Comparison of ENCODE assay signal across 20 mouse cellular contexts in genomic region chr9:107303900-107304299, GRCm38 (mm10). TPM values are rescaled to one million over a fixed set of nuclear protein-coding genes. Genes with fewer than 3 reads are reported as not detected.
A peak's percentile ranks its signal among the peaks of the same experiment; 100 is the strongest.
DNase-seq lines count a peak whose midpoint lies in the region; ATAC-seq lines count a peak whose summit lies in the region.
"Had no signal": no experiment of that assay in that cellular context is flagged by ENCODE, and none has a peak within 500 bp of the region (broad histone marks: within the 10 kb centered on the region; RNA-seq: fewer than 3 reads in every experiment).

No protein-coding gene starts in this region.

- WGBS in liver, embryonic 12.5 days (ENCODE audit: insufficient replicate concordance) = 73% methylated on average over 5 of the region's 5 CpGs
- WGBS in liver, embryonic 11.5 days = 85% methylated on average over 5 of the region's 5 CpGs
- 63% methylated on average over 5 of the region's 5 CpGs for WGBS in liver, embryonic 16.5 days (ENCODE audit: insufficient replicate concordance)

- peak overlapping the region; percentile 61 for H3K27ac ChIP-seq in liver, embryonic 12.5 days
- no peak overlapping the region for H3K27ac ChIP-seq in liver, embryonic 11.5 days (ENCODE audit: low read depth, low read length)
- H3K27ac ChIP-seq in liver, embryonic 16.5 days (ENCODE audit: low read length) = no peak overlapping the region
- H3K27ac ChIP-seq: embryonic facial prominence, embryonic 12.5 days; embryonic facial prominence, embryonic 15.5 days; heart, embryonic 15.5 days; hindbrain, embryonic 14.5 days; hindbrain, postnatal 0 days had no signal

- H3K4me3 ChIP-seq in liver, embryonic 12.5 days = no peak overlapping the region
- H3K4me3 ChIP-seq in liver, embryonic 11.5 days (ENCODE audit: low read depth, low read length) = no peak overlapping the region
- H3K4me3 ChIP-seq in liver, embryonic 16.5 days (ENCODE audit: low read depth, low read length) = no peak overlapping the region
- H3K4me3 ChIP-seq: embryonic facial prominence, embryonic 12.5 days; embryonic facial prominence, embryonic 15.5 days; heart, embryonic 12.5 days; heart, embryonic 15.5 days had no signal

- peak overlapping the region; percentile 45 for H3K4me2 ChIP-seq in liver, embryonic 12.5 days
- H3K4me2 ChIP-seq in liver, embryonic 11.5 days = no peak overlapping the region
- peak overlapping the region; percentile 14; the same call in 1 of the 2 replicates for H3K4me2 ChIP-seq in liver, embryonic 16.5 days (ENCODE audit: low read depth, low read length)
- H3K4me2 ChIP-seq: embryonic facial prominence, embryonic 12.5 days; embryonic facial prominence, embryonic 15.5 days; heart, embryonic 12.5 days; heart, embryonic 15.5 days; hindbrain, embryonic 14.5 days had no signal

- H3K27me3 ChIP-seq in liver, embryonic 12.5 days (replicated peaks) = 0 out of 2 replicates have a peak, but pooled peaks cover 4% of the 10 kb centered on the region
- H3K27me3 ChIP-seq in liver, embryonic 11.5 days (replicated peaks; ENCODE audit: control insufficient read depth, insufficient read depth, low read length) = no peaks in the 10 kb centered on the region
- no peaks in the 10 kb centered on the region for H3K27me3 ChIP-seq in liver, embryonic 16.5 days (ENCODE audit: control insufficient read depth, insufficient read depth, low read depth, low read length)
- H3K27me3 ChIP-seq: embryonic facial prominence, embryonic 12.5 days; embryonic facial prominence, embryonic 15.5 days; heart, embryonic 12.5 days; heart, embryonic 15.5 days had no signal

- no peak for DNase-seq in liver, embryonic 11.5 days (ENCODE audit: low spot score)
- peak; percentile 48 for DNase-seq in induced T-regulatory cell, adult 2 months (ENCODE audit: low read depth)
- no peak for DNase-seq in right cerebral cortex, postnatal 4 days
- DNase-seq: adrenal gland, postnatal 10 days; adrenal gland, postnatal 36 days; cerebellum, adult 18-20 months; cerebellum, adult 9-11 months; cerebellum, postnatal 25 days; gastrocnemius, postnatal 10 days; heart, postnatal 4 days had no signal

- H3K9me3 ChIP-seq in liver, embryonic 12.5 days (replicated peaks) = no peaks in the 10 kb centered on the region
- no peaks in the 10 kb centered on the region for H3K9me3 ChIP-seq in liver, embryonic 11.5 days (ENCODE audit: control insufficient read depth, low read length)
- H3K9me3 ChIP-seq in liver, embryonic 16.5 days (replicated peaks; ENCODE audit: control insufficient read depth, low read length) = no peaks in the 10 kb centered on the region
- H3K9me3 ChIP-seq: embryonic facial prominence, embryonic 12.5 days; embryonic facial prominence, embryonic 15.5 days; heart, embryonic 12.5 days; heart, embryonic 15.5 days had no signal

- peaks cover 99% of the 10 kb centered on the region for H3K4me1 ChIP-seq in liver, embryonic 12.5 days
- peaks cover 52% of the 10 kb centered on the region for H3K4me1 ChIP-seq in liver, embryonic 11.5 days (replicated peaks; ENCODE audit: control insufficient read depth, insufficient read depth, low read length)
- peaks cover 60% of the 10 kb centered on the region for H3K4me1 ChIP-seq in liver, embryonic 16.5 days (ENCODE audit: control insufficient read depth, low read depth, low read length)

- peaks cover 39% of the 10 kb centered on the region for H3K36me3 ChIP-seq in liver, embryonic 12.5 days
- H3K36me3 ChIP-seq in liver, embryonic 11.5 days (ENCODE audit: control insufficient read depth, insufficient read depth, low read length) = peaks cover 5% of the 10 kb centered on the region
- peaks cover 11% of the 10 kb centered on the region for H3K36me3 ChIP-seq in liver, embryonic 16.5 days (ENCODE audit: control insufficient read depth, insufficient read depth)

- peak overlapping the region; percentile 52 for H3K9ac ChIP-seq in liver, embryonic 12.5 days
- no peak overlapping the region for H3K9ac ChIP-seq in liver, embryonic 11.5 days (ENCODE audit: low read depth, low read length)
- H3K9ac ChIP-seq in liver, embryonic 16.5 days (ENCODE audit: low read depth, low read length) = no peak overlapping the region
- H3K9ac ChIP-seq: embryonic facial prominence, embryonic 12.5 days; embryonic facial prominence, embryonic 15.5 days; heart, embryonic 12.5 days; heart, embryonic 15.5 days; hindbrain, embryonic 14.5 days had no signal

- ATAC-seq in liver, embryonic 12.5 days = no peak
- ATAC-seq in liver, embryonic 11.5 days (replicated peaks; ENCODE audit: low FRiP score) = no peak
- ATAC-seq in liver, embryonic 16.5 days (ENCODE audit: low read depth) = no peak
- no peak for ATAC-seq in monocyte, adult 5-6 weeks (replicated peaks; ENCODE audit: insufficient number of reproducible peaks, low FRiP score, low TSS enrichment, poor library complexity, severe bottlenecking)
- ATAC-seq: forebrain, embryonic 14.5 days; hindbrain, postnatal 0 days had no signal

RNA-seq across cellular contexts. Expression of gene Cish, which starts 8.1 kb away (rescaled TPM):
- polyA plus RNA-seq in liver, embryonic 12.5 days (2016; fragmentation: Nextera tagmentation; extraction: Ambion mirVana) = 16.2 and 18.1 TPM in 2 replicates
- 6.1 and 9.9 TPM in 2 replicates for polyA plus RNA-seq in liver, embryonic 11.5 days (2014; fragmentation: Nextera tagmentation; extraction: Ambion mirVana)
- 10.0 and 10.7 TPM in 2 replicates for polyA plus RNA-seq in liver, embryonic 16.5 days (2015; fragmentation: Nextera tagmentation; extraction: Ambion mirVana)
- 2.0 to 4.4 TPM (median 3.0 TPM) in 3 replicates for total RNA-seq in monocyte, adult 5-6 weeks (2017)

RNA-seq across cellular contexts. Expression of gene Mapkapk3, which starts 14.2 kb away (rescaled TPM):
- 12.5 and 13.2 TPM in 2 replicates for polyA plus RNA-seq in liver, embryonic 12.5 days (2016; fragmentation: Nextera tagmentation; extraction: Ambion mirVana)
- 17.1 and 19.2 TPM in 2 replicates for polyA plus RNA-seq in liver, embryonic 11.5 days (2014; fragmentation: Nextera tagmentation; extraction: Ambion mirVana)
- polyA plus RNA-seq in liver, embryonic 16.5 days (2015; fragmentation: Nextera tagmentation; extraction: Ambion mirVana) = 8.4 and 9.9 TPM in 2 replicates
- 69.0 to 81.2 TPM (median 74.8 TPM) in 3 replicates for total RNA-seq in monocyte, adult 5-6 weeks (2017)

RNA-seq across cellular contexts. Expression of gene Hemk1, which starts 34.2 kb away (rescaled TPM):
- polyA plus RNA-seq in liver, embryonic 12.5 days (2016; fragmentation: Nextera tagmentation; extraction: Ambion mirVana) = 4.9 and 5.0 TPM in 2 replicates
- polyA plus RNA-seq in liver, embryonic 11.5 days (2014; fragmentation: Nextera tagmentation; extraction: Ambion mirVana) = 8.2 and 8.7 TPM in 2 replicates
- 2.9 TPM in 2 replicates for polyA plus RNA-seq in liver, embryonic 16.5 days (2015; fragmentation: Nextera tagmentation; extraction: Ambion mirVana)
- total RNA-seq in monocyte, adult 5-6 weeks (2017) = 4.7 to 6.5 TPM (median 5.1 TPM) in 3 replicates

RNA-seq across cellular contexts. Expression of gene 6430571L13Rik, which starts 36.5 kb away (rescaled TPM):
- polyA plus RNA-seq in liver, embryonic 12.5 days (2016; fragmentation: Nextera tagmentation; extraction: Ambion mirVana) = 0.06 and 0.10 TPM in 2 replicates
- polyA plus RNA-seq in liver, embryonic 11.5 days (2014; fragmentation: Nextera tagmentation; extraction: Ambion mirVana) = 0.05 and 0.10 TPM in 2 replicates
- 0.07 and 0.18 TPM in 2 replicates for polyA plus RNA-seq in liver, embryonic 16.5 days (2015; fragmentation: Nextera tagmentation; extraction: Ambion mirVana)
- total RNA-seq in monocyte, adult 5-6 weeks (2017) = not detected in 3 replicates
